Mouse (Mus musculus): ENCODE measurements at regions not wholly inside any gene's neighbourhood (a gene's known extent, or its start where the extent isn't known, plus 50 kb on each side); places are given as distances from the start of the nearest gene placed in this dataset.
"Not testable (repeated sequence)": the region's sequence is repeated elsewhere in the genome, so short reads cannot be mapped to it uniquely, and the experiment has no call there.

DNA sequence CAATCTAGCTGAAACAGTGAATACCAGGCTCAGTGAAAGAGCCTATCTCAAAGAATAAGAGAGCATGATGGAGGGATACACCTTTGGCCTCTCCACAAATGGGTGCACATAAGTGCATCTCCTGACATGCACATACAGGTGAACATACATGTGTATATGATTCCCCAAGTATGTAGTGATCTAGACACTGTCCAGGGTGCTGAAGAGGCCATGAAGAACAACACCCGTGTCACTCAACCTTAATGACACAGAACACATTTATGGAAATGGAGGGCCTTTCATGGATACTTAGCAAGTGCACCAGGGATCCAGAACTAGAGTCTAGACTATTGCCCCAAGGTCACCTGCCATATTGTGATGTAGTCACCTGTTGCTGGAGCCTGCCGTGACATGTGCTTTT lies 56.9 kb downstream of the Spata19 start:
- no peak for DNase-seq (ENCODE audit: low spot score)

DNA sequence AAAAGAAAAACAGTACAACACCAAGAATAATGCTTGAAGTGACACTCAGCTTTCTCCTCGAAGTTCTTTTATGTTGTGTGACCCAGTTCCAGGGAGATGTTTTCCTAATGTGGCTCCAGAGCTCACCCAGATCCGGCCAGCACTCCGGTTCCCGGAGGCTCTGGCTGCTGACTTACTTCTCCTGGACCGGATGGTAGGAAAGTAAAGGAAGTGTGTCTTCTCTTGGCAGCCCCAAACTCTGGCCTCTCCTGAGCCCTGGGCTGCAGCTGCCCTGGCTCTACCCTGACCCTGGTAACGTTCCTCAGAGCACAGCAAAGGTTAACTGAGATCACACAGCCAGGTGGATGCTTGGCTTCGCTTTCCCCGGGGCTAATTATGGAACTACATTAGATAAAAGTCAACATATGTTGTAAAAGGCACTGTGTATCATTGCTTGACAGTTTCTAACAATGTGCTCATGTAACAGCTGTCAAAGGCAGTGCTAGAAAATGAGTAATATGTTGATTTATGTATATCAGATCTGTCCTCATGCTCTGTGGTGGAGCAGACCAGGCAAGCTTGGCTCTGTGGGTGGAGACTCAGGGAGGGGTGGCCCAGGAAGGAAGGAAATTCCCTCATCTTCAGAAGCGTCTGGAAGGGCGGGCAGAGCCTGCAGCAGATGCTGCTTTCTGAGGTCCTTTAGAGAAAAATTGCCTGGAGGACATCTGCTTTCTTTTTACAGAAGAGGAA lies 57.5 kb downstream of the Spata19 start:
- DNase-seq (ENCODE audit: low spot score), result no peak

DNA sequence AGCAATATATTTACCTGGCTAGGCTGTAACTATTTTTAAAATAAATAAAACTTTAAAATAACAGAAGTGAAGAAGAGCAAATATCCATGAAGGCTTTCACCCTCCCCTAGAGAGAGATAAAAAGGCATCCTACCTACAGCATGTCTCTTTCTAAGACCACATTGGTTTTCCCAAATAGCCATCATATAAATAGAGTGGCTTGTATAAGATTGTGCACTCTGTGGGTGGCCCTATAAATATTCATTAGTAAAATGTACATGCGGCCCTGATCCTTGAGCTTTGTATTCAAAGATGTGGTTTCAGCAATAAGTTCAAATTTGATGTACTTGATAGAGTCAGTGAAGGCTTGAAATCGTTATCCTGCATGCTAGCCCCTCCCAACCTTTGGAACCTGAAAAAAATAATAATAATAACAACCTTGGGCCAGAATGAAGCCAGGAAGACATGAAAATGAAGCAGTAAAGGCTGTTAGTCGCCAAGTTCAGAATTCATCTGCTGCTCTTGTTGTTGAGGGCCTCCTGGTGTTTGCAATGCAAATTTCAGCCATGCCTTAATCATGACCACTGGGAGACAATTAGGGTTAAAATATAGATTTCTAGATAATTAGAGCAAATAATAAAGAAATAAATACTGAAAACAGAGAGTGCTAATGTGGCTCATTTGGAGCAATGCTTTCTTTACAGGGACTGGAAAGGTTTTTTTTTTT lies 61.9 kb downstream of the Spata19 start:
- DNase-seq (ENCODE audit: low spot score), result no peak

DNA sequence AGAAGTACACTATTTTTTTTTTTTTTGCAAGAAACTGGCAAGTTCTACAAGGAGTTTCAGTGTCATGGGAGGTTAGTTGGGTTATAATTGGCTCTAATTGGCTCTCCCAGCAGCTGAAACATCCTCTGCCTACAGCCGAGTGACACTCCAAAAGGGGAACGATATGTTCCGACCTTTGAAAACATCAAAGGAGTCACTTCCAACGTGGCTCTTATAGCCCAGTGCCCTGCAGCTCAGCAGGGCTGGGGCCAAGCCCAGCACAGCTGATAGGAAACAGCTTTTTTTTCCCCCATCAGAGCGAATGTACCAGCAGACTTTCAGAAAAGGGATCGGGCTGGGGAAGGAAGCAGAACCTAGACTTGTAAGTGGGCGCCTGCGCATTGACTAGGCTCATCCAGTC lies 64.4 kb downstream of the Spata19 start:
- no peak for DNase-seq (ENCODE audit: low spot score)

DNA sequence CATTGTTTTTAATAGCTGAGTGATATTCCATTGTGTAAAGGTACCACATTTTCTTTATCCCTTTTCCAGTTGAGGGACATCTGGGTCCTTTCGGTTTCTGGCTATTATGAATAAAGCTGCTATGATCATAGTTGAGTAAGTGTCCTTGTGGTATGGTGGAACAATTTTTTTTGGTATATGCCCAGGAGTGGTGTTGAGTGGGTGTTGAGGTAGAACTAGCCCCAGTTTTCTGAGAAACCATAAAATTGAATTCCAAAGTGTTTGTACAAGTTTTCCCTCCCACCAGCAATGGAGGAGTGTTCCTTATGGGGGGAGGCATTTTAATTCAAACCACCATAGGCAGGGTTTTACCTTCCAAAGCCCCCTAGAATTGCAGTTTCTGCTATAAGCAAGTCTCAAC lies 67.4 kb downstream of the Spata19 start:
- no peak for DNase-seq (ENCODE audit: low spot score)

DNA sequence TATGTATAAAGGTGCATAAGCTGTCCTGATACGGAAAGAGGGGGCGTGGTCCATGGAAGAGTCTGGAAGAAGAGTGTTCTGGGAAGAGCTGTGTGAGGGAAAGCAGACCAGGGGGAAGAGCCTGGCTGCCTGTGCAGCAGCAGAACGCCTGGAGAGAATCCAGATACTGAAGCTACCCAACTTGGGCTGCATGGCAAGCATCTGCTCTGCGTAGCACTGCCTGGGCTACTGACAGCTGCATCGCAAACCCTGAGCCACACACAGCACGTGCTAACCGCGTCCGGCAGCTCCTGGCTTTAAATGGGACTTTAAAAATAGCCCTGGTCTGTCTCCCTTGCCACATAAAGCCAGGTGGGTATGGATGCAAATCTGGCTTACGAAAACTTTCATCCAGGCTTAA lies 78.9 kb downstream of the Spata19 start:
- no peak for DNase-seq (ENCODE audit: low spot score)

DNA sequence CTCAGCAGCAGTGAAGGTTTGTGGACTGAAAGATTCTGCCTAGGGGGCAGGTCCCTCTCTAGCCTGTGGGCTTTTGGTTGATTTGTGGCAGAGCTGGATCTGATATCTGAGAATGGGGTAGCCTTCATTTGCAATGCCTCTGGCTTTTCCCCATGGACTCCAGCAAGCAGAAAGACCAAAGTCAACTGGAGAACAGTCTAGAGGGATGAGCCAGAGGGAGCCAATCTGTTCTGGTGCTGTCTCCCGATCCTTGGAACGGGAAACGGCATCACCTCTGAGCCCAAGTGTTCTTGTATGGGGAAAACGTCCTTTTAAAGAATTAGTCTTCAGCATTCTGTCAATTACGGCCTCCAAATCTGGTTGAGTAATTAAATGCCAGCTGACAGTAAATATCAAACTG lies 80.0 kb downstream of the Spata19 start:
- no peak for DNase-seq (ENCODE audit: low spot score)

DNA sequence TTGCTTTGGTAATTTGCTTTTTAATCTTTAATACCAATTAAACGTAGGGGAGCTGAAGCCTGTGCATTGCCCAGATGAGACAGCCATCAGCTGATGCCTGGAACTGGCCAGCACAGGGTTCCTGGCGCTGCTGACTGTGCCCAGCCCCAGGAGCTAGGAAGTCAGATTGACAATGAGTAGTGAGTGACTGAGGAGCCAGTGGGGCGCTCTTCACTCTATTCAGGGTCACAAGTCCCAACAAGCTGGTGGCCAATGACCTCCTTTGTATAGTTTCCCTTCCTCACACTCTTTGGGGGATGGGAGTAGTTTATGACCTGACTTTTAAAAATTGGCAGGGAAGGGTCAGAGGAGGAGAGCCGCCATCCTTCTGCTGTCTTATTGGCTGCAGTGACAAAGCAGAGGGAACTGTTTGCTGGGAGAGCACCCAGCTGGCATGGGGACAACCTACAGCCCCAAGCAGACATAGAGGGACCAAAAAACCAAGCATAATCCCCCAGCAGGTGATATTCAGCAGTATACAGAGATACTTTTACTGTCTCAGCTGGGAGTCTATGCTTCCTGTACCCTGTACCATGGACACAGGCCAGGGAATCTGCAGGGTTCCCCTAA lies 80.6 kb downstream of the Spata19 start:
- DNase-seq (ENCODE audit: low spot score), result no peak

DNA sequence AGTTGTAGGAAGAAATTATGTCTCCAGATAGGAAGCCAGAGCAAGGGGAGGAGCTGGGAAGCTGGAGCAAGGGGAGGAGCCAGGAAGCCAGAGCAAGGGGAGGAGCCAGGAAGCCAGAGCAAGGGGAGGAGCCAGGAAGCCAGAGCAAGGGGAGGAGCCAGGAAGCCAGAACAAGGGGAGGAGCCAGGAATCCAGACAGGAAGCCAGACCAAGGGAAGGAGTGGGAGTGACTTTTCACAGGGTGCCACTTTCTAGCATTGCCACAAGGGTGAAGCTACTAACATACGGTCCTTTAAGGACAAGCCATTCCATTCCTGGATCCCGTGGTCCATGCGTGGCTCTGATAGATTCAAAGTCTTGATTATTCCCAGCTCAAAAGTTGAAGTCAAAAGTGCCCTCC lies 81.7 kb downstream of the Spata19 start:
- no peak for DNase-seq (ENCODE audit: low spot score)

DNA sequence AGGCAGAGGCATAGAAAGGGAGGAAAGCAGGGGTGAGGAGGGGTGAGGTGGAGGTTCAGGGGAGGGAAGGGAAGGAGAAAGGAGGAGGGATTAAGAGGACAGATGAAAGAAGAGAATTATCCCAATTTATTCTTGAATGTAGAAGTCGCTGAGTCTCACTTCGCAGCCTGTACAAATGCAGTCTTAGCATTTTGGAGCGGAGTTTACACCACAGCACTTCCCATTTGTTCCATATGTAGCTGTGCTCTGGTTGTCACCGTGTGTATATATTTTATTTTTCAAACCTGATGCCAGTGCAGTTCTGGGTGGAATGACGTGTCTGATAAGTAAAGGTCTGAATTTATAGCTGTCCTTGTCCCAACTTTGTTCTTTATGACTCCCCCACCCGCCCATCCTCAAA lies 105.2 kb downstream of the Spata19 start:
- no peak for DNase-seq (ENCODE audit: low spot score)

DNA sequence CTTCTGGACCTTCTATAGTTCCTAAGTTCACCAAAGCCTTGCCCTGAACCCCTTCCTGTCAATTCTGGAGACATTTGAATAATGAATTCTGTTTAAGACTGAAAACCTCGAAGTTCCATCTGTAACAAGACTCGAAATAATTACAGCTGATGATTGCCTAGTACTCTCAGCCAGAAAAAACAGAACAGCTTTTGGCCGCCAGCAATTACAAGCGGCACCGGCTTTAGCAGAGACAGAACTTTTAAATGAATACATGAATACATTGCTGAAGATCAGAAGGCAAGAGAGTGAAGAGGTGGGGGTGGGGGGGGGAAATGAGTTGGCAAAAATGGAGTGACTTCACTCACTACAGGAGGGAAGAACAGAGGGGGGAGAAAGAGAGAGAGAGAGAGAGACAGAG lies 112.6 kb downstream of the Spata19 start:
- no peak for DNase-seq (ENCODE audit: low spot score)

DNA sequence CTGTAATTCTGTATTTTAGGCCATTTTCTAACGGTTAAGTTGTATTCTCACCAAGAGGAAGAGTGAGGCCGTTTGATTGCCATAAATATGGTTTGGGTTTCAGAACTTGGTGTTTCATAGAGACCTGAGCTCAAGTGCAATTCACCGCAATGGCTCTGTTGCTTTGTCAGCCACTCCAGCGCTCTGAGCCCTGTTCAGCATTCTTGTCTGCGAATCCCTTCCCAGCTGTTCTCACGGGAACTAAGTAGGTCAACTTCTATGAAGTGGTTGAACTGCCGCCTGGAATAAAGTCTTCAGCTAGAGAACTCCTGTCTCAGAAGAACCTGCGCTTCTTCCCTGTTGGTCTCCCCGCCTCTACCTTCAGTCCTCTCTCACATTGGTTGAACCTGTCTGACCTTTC lies 113.1 kb downstream of the Spata19 start:
- DNase-seq (ENCODE audit: low spot score), result no peak

DNA sequence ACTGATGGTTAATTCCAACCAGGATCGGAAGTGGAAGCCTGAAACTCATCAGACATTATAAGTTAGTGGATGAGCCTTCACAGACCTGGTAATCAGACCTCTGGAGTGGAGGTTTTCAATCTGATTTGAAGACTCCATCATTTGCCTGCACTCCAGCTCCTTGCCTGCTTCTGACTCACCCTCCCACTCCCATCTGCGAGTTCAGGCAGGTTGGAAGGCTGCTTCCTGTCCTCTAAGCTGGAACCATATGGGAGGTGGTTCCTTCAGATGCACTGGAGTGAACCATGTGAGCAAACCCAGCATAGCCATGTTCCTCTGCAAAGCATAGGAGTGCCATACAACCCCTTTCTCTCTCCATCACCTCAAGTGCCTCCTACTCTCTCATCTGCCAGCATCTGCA lies 114.6 kb downstream of the Spata19 start:
- DNase-seq (ENCODE audit: low spot score), result no peak

DNA sequence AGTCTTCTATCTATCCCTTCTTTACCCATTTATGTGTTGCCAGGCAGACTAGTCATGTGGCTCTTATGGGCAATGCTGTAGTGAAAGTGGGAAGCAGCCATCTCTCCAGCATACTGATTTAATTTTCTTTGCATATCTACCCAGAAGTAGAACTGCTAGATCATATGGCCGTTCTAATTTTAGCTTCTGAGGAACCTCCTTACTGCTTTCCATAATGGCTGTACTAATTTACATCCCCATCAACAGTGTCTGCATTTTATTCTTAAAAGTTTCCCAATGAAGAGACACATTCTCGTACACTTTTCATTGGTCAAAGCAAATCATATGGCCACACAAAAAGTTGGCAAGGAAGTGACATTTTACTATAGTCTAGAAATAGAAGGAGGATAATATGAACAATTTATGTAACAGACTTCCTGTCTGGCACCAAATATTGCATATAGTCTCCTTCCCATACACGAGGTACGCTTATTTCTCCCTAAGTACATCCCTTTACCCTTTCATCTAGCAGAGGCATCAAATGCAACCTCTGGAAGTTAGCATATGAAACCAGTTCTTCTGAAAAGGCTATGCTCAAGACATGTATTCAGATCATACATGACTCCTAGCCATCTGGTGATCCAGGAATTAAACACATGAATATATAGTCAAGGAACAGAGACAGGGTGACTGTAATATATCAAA lies 119.0 kb downstream of the Spata19 start:
- no peak for DNase-seq (ENCODE audit: low spot score)

DNA sequence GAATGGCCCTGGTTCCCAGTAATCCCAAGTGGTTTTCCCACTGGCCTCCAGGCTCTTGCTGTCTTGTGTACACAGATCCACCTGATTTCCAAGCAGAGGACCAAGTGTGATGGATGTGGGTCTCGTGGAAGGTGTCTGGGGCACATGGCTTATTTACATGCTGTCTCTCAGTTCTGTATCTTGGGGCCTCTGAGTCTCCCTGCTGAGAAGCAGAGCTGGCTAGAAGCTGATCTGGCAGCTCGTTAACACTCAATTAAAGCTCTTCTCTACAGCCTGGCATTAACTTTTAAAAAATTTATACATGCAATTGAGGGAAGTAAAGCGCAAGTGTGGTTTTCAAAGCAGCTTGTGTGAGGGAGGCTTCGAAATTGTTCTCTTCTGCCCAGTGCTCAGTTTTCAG lies 121.4 kb downstream of the Spata19 start:
- peak; percentile 17 for DNase-seq (ENCODE audit: low spot score)

DNA sequence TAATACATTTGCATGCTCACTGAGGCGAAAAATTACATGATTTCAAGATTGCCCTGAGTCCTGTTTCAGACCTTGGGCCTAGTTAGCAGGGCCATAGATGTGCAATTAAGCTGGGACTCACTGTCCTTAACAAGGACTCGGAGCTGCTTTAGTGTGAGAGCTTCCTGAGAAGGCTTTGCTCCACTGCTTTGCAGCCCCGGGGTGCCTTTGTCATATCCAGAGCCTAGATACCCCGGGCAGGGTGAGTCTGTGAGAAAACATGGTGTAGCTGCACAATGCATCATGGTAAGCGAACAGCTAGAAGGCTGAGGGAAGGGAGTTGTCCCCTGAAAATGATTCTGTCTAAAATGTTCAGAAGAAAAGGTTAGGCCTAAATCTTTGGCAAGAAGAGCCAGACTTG lies 123.1 kb downstream of the Spata19 start:
- peak; percentile 19 for DNase-seq (ENCODE audit: low spot score)

DNA sequence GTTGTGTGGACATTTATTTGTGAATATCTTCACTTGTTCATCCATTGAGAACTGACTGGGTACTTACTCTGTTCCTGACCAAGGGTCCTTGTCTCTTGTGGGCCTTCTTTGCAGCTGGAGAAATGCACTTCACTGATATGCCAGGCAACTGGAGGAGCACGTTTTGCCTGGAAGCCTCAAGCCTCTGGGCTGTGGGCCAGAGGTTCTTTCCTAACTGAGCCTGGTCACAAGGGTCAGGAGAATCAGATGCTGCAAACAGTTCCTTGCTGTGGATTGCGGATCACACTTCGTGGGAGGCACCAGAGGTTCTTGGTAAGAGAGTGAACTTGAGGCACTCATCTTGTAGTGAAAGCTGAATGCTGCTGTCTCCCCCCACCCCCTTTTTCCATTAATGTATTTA lies 124.6 kb downstream of the Spata19 start:
- no peak for DNase-seq (ENCODE audit: low spot score)

DNA sequence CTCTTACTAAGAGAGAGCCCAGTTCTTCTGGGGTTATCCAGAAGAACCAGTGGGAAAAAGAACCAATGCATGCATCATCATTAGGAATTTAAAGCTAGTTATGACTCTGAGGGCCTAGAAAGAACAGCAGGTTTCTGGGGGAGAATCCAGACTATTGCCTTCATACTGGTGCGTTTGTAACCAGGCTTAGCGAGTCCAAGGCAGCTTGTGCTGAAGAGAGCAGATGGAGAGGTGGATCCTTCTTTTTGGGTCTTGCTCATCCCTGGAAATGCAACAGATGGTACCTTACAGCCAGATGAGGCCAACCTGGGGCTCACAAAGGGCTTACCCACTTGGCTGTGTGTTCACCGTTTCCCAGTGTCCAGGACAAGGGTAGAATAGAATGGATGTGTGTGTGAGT lies 130.1 kb downstream of the Spata19 start:
- DNase-seq (ENCODE audit: low spot score), result no peak

DNA sequence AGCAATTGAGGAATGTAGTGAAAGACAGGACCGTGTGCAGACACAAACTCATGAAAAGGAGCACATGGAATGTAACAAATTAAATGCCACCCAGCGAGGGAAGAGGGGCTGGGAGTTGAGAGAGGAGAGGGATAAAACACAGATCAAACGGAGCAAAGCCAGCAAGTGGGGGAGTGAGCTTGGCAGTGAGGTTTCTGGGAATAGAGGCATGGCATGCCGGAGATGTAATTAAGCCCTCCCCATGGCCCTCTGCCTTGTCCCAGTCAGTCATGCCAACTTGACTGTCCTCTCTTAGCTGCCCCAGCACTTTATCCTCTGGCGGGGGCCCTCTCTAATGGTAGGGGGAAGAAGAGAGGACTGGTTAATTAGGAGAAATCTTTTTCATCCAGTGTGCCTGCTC lies 141.9 kb downstream of the Spata19 start:
- DNase-seq (ENCODE audit: low spot score), result no peak

DNA sequence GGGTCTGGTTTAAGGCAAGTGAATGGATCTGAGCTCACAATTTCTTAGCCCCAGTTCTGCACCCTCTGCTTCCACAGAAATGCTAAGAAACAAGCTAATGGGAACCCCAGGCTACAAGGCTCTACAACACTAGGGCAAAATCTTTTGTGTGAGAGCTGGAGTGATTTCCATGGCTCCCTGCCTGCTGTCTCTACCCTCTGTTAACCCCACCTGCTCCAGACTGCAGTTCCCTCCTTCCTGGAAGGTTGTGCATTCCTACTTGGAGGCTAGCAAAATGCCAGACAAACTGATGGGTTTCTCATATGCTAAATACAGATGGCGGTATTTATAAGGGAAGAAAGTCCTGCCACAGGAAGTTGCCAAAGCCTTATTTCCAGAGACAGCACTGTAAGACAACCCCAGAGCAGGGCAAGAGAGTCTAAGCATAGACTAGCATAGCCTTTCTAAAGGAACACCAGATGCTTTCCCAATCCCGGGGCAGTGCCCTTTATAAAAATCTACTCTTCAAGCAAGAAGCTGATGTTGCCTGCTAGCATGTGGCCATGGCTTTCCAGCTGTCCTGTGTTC lies 145.1 kb downstream of the Spata19 start:
- no peak for DNase-seq (ENCODE audit: low spot score)

DNA sequence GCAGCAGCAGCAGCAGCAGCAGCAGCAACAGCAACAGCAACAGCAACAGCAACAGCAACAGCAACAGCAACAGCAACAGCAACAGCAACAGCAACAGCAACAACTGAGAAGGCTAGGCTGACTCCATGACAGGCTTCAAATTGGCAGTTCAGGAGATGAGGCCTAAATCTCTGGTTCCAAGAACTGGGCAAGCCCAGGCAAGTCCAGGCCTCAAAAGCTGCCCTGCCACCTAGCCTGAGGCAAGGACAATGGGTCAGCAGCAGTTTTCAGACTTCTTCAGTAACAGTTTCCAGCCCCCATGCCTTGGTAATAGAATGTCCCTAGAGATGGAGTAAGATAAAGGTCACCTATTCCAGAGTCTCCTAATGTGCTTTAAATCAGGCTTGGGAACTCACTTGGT lies 158.1 kb downstream of the Spata19 start:
- DNase-seq (ENCODE audit: low spot score), result not testable (repeated sequence)
